28 mouse cellular contexts compared by ENCODE assay signal in the genomic region with DNA sequence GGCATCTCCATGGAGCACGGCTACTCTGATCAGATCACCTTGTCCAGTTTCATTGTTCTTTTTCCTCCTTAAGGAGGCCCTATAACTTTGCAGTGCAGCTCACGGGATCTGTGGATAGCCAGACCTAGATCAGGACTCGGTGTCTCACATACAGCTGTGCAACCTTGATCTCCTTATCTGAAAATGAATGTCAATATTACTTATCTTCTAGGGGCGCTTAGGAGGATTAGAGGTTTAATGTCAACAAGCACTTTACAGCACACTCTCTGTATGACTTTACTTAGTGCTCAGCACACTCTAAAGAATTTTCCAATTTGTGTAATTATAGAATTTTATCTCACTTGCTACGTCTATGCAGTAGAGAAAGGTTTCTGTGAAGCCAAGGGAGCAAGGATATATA. TPM values are rescaled to one million over a fixed set of nuclear protein-coding genes. Genes with fewer than 3 reads are reported as not detected.
DNase-seq lines count a peak whose midpoint lies in the region; ATAC-seq and TF ChIP-seq lines count a peak whose summit lies in the region.
"Had no signal": no experiment of that assay in that cellular context is flagged by ENCODE, and none has a peak within 500 bp of the region (broad histone marks: within the 10 kb centered on the region; RNA-seq: fewer than 3 reads in every experiment).

No protein-coding gene starts in this region.

- no peak for DNase-seq in lung, postnatal 36 days
- DNase-seq in intestine, embryonic 14.5 days (ENCODE audit: low spot score), result no peak
- no peak for DNase-seq in left cerebral cortex, postnatal 36 days (ENCODE audit: low spot score in 2 of 2)
- no peak for DNase-seq in spleen, postnatal 14 days (ENCODE audit: low spot score in 2 of 2)
- DNase-seq: adrenal gland, postnatal 14 days; cerebellum, adult 11-12 months; cerebellum, postnatal 14 days; gastrocnemius, postnatal 25 days; heart, postnatal 36 days; kidney, adult 2 months; kidney, postnatal 36 days; right cerebral cortex, postnatal 25 days; thymus, adult 18-20 months; thymus, postnatal 25 days had no signal

- H3K27ac ChIP-seq in lung, embryonic 15.5 days, result 0 out of 2 replicates have a peak overlapping the region, but pooled peaks have one; percentile 48
- H3K27ac ChIP-seq in bone marrow macrophage, adult 2 months (ENCODE audit: insufficient read depth, low read depth, low read length), result peak overlapping the region; percentile 92
- H3K27ac ChIP-seq in intestine, embryonic 14.5 days (ENCODE audit: low read depth), result no peak overlapping the region
- no peak overlapping the region for H3K27ac ChIP-seq in stomach, embryonic 14.5 days (ENCODE audit: low read length)
- H3K27ac ChIP-seq: embryonic facial prominence, embryonic 10.5 days; embryonic facial prominence, embryonic 15.5 days; forebrain, embryonic 13.5 days; hindbrain, embryonic 13.5 days; limb, embryonic 10.5 days; limb, embryonic 15.5 days; liver, embryonic 15.5 days; midbrain, embryonic 10.5 days had no signal

- H3K4me1 ChIP-seq in lung, embryonic 15.5 days, result peaks cover 32% of the 10 kb centered on the region
- H3K4me1 ChIP-seq in bone marrow macrophage, adult 2 months (ENCODE audit: control insufficient read depth, insufficient read depth, low read length), result peaks cover 53% of the 10 kb centered on the region
- peaks cover 4% of the 10 kb centered on the region; the same call in 1 of the 2 replicates for H3K4me1 ChIP-seq in intestine, embryonic 14.5 days (replicated peaks; ENCODE audit: control insufficient read depth, insufficient read depth, low read length)
- H3K4me1 ChIP-seq in stomach, embryonic 14.5 days (ENCODE audit: control insufficient read depth, insufficient read depth, low read length), result peaks cover 6% of the 10 kb centered on the region
- H3K4me1 ChIP-seq: forebrain, embryonic 13.5 days; hindbrain, embryonic 13.5 days; limb, embryonic 10.5 days; limb, embryonic 15.5 days; liver, embryonic 15.5 days; midbrain, embryonic 10.5 days had no signal

- intact Hi-C loops in left cerebral cortex, postnatal 36 days (cut with DNase I), result no loop called here

- no peak overlapping the region for H3K4me2 ChIP-seq in lung, embryonic 15.5 days
- no peak overlapping the region for H3K4me2 ChIP-seq in intestine, embryonic 14.5 days (ENCODE audit: low read length)
- no peak overlapping the region for H3K4me2 ChIP-seq in stomach, embryonic 14.5 days (replicated peaks; ENCODE audit: low read depth, low read length)
- H3K4me2 ChIP-seq: embryonic facial prominence, embryonic 15.5 days; forebrain, embryonic 13.5 days; heart, embryonic 11.5 days; hindbrain, embryonic 13.5 days; limb, embryonic 15.5 days; liver, embryonic 15.5 days had no signal

- no peak overlapping the region for H3K9ac ChIP-seq in lung, embryonic 15.5 days
- H3K9ac ChIP-seq in intestine, embryonic 14.5 days (ENCODE audit: low read length), result no peak overlapping the region
- no peak overlapping the region for H3K9ac ChIP-seq in stomach, embryonic 14.5 days (replicated peaks; ENCODE audit: low read depth, low read length)
- H3K9ac ChIP-seq: embryonic facial prominence, embryonic 15.5 days; forebrain, embryonic 13.5 days; hindbrain, embryonic 13.5 days; limb, embryonic 15.5 days; liver, embryonic 15.5 days had no signal

- no peak for TF ChIP-seq POLR2A in bone marrow macrophage, adult 2 months (IDR thresholded peaks at IDR 0.05; ENCODE audit: borderline replicate concordance, low read depth, low read length)

- 40% methylated on average over 5 of the region's 5 CpGs for WGBS in lung, embryonic 15.5 days
- 59% methylated on average over 5 of the region's 5 CpGs for WGBS in intestine, embryonic 14.5 days
- WGBS in stomach, embryonic 14.5 days, result 59% methylated on average over 5 of the region's 5 CpGs

- ATAC-seq in lung, embryonic 15.5 days (ENCODE audit: borderline replicate concordance, extremely low read depth, low FRiP score, low TSS enrichment), result peak; percentile 28; the same call in 1 of the 2 replicates
- ATAC-seq in intestine, embryonic 14.5 days (replicated peaks; ENCODE audit: low FRiP score, low TSS enrichment, low read depth), result peak; percentile 63
- ATAC-seq in stomach, embryonic 14.5 days (ENCODE audit: insufficient number of reproducible peaks, insufficient read depth, low FRiP score, low read depth), result peak; percentile 90
- ATAC-seq: CD4-positive, CD25-positive, alpha-beta regulatory T cell, adult 4 months; forebrain, embryonic 13.5 days; midbrain, embryonic 16.5 days had no signal

- TF ChIP-seq CTCF in bone marrow macrophage, adult 2 months (IDR thresholded peaks at IDR 0.05; ENCODE audit: low read depth, low read length), result no peak

- no peaks in the 10 kb centered on the region for H3K9me3 ChIP-seq in lung, embryonic 15.5 days
- H3K9me3 ChIP-seq in intestine, embryonic 14.5 days (ENCODE audit: control insufficient read depth, low read length), result no peaks in the 10 kb centered on the region
- H3K9me3 ChIP-seq in stomach, embryonic 14.5 days (ENCODE audit: control insufficient read depth, low read depth, low read length), result no peaks in the 10 kb centered on the region
- H3K9me3 ChIP-seq: embryonic facial prominence, embryonic 10.5 days; embryonic facial prominence, embryonic 15.5 days; forebrain, embryonic 13.5 days; hindbrain, embryonic 13.5 days; limb, embryonic 10.5 days; limb, embryonic 15.5 days; liver, embryonic 15.5 days; midbrain, embryonic 10.5 days had no signal

- no peaks in the 10 kb centered on the region for H3K27me3 ChIP-seq in lung, embryonic 15.5 days
- no peaks in the 10 kb centered on the region for H3K27me3 ChIP-seq in intestine, embryonic 14.5 days (replicated peaks; ENCODE audit: control insufficient read depth, insufficient read depth, low read length)
- no peaks in the 10 kb centered on the region for H3K27me3 ChIP-seq in stomach, embryonic 14.5 days (ENCODE audit: control insufficient read depth, insufficient read depth, low read length)
- H3K27me3 ChIP-seq: embryonic facial prominence, embryonic 15.5 days; forebrain, embryonic 13.5 days; hindbrain, embryonic 13.5 days; limb, embryonic 15.5 days; liver, embryonic 15.5 days had no signal

- no peaks in the 10 kb centered on the region for H3K36me3 ChIP-seq in lung, embryonic 15.5 days
- H3K36me3 ChIP-seq in intestine, embryonic 14.5 days (ENCODE audit: control insufficient read depth, insufficient read depth, low read length), result no peaks in the 10 kb centered on the region
- H3K36me3 ChIP-seq in stomach, embryonic 14.5 days (ENCODE audit: control insufficient read depth, insufficient read depth, low read length), result no peaks in the 10 kb centered on the region
- H3K36me3 ChIP-seq: embryonic facial prominence, embryonic 10.5 days; embryonic facial prominence, embryonic 15.5 days; hindbrain, embryonic 13.5 days; limb, embryonic 10.5 days; limb, embryonic 15.5 days; liver, embryonic 15.5 days; midbrain, embryonic 10.5 days had no signal

- H3K4me3 ChIP-seq in lung, embryonic 15.5 days, result no peak overlapping the region
- H3K4me3 ChIP-seq in bone marrow macrophage, adult 2 months (ENCODE audit: insufficient read depth, low read length), result no peak overlapping the region
- H3K4me3 ChIP-seq in intestine, embryonic 14.5 days (ENCODE audit: low read depth, low read length), result no peak overlapping the region
- no peak overlapping the region for H3K4me3 ChIP-seq in stomach, embryonic 14.5 days (ENCODE audit: low read depth, low read length)
- H3K4me3 ChIP-seq: embryonic facial prominence, embryonic 10.5 days; embryonic facial prominence, embryonic 15.5 days; forebrain, embryonic 13.5 days; hindbrain, embryonic 13.5 days; limb, embryonic 10.5 days; limb, embryonic 15.5 days; liver, embryonic 15.5 days; midbrain, embryonic 10.5 days had no signal

RNA-seq across cellular contexts. Expression of a gene that starts 48.5 kb away (rescaled TPM):
- 61.3 and 64.5 TPM in 2 replicates for polyA plus RNA-seq in lung, embryonic 15.5 days (2015; fragmentation: Nextera tagmentation; extraction: Ambion mirVana)
- 21.5 and 25.5 TPM in 2 replicates for polyA plus RNA-seq in bone marrow macrophage, adult 2 months (2012; ENCODE audit: insufficient read depth, insufficient read length, missing spikeins)
- polyA plus RNA-seq in intestine, embryonic 14.5 days (2014; fragmentation: Nextera tagmentation; extraction: Ambion mirVana), result 53.9 and 60.1 TPM in 2 replicates
- 48.3 and 49.4 TPM in 2 replicates for polyA plus RNA-seq in stomach, embryonic 14.5 days (2014; fragmentation: Nextera tagmentation; extraction: Ambion mirVana)
- 1 to 10 TPM; 3.8 to 5.8 TPM for total RNA-seq in left cerebral cortex, postnatal 36 days (2021)

Comparison
In these comparisons a context has a peak if more than half of its experiments do, and no peak if none do; other contexts are left out.
1. ATAC-seq: peak in every context shown above with its lines; median percentile 90 in stomach, embryonic 14.5 days; 63 in intestine, embryonic 14.5 days; 28 in lung, embryonic 15.5 days.
2. H3K27ac ChIP-seq: peak in lung, embryonic 15.5 days (single experiment) and bone marrow macrophage, adult 2 months (single experiment); none in intestine, embryonic 14.5 days (single experiment) and stomach, embryonic 14.5 days (single experiment).